ENCODE assay signal across 9 mouse cellular contexts in genomic region chr5:142478829-142479435, GRCm38 (mm10). TPM values are rescaled to one million over a fixed set of nuclear protein-coding genes. Genes with fewer than 3 reads are reported as not detected.
A peak's percentile ranks its signal among the peaks of the same experiment; 100 is the strongest.
DNase-seq lines count a peak whose midpoint lies in the region; ATAC-seq and TF ChIP-seq lines count a peak whose summit lies in the region.
"Had no signal": no experiment of that assay in that cellular context is flagged by ENCODE, and none has a peak within 500 bp of the region (broad histone marks: within the 10 kb centered on the region; RNA-seq: fewer than 3 reads in every experiment).

No protein-coding gene starts in this region.

- WGBS in forebrain, embryonic 13.5 days: 33% methylated on average over 17 of the region's 17 CpGs
- 27% methylated on average over 17 of the region's 17 CpGs for WGBS in heart, postnatal 0 days
- WGBS in liver, postnatal 0 days (ENCODE audit: insufficient replicate concordance): 37% methylated on average over 17 of the region's 17 CpGs
- 28% methylated on average over 17 of the region's 17 CpGs for WGBS in neural tube, embryonic 15.5 days

- no peaks in the 10 kb centered on the region for H3K9me3 ChIP-seq in ES-E14 (ENCODE audit: control insufficient read depth, insufficient read depth, low read depth, low read length)
- H3K9me3 ChIP-seq in forebrain, embryonic 13.5 days (replicated peaks): no peaks in the 10 kb centered on the region
- no peaks in the 10 kb centered on the region for H3K9me3 ChIP-seq in heart, postnatal 0 days (replicated peaks; ENCODE audit: control insufficient read depth, low read length)
- H3K9me3 ChIP-seq in liver, postnatal 0 days (ENCODE audit: low read length): no peaks in the 10 kb centered on the region
- no peaks in the 10 kb centered on the region for H3K9me3 ChIP-seq in neural tube, embryonic 15.5 days (replicated peaks)

- no peak for TF ChIP-seq POLR2A in testis, adult 2 months (IDR thresholded peaks at IDR 0.05; ENCODE audit: control insufficient read depth, low read depth, low read length)

- in situ Hi-C loops in ES-E14 (cut with MboI; ENCODE audit: low sequenced_read_pairs in 2 of 2, unreplicated experiment in 2 of 2): no loop called here

- no peaks in the 10 kb centered on the region for H3K27me3 ChIP-seq in forebrain, embryonic 13.5 days
- H3K27me3 ChIP-seq in heart, postnatal 0 days (ENCODE audit: control insufficient read depth, insufficient read depth, low read length): no peaks in the 10 kb centered on the region
- no peaks in the 10 kb centered on the region for H3K27me3 ChIP-seq in liver, postnatal 0 days (ENCODE audit: insufficient read depth, low read length)
- no peaks in the 10 kb centered on the region for H3K27me3 ChIP-seq in neural tube, embryonic 15.5 days (replicated peaks)
- H3K27me3 ChIP-seq in testis, adult 2 months (ENCODE audit: control insufficient read depth, insufficient read depth, low read length): no peaks in the 10 kb centered on the region

- H3K36me3 ChIP-seq in ES-E14 (ENCODE audit: control insufficient read depth, insufficient read depth, low read length, poor library complexity, severe bottlenecking): peaks cover 7% of the 10 kb centered on the region; the same call in 1 of the 2 replicates
- H3K36me3 ChIP-seq in forebrain, embryonic 13.5 days (ENCODE audit: poor library complexity, severe bottlenecking): peaks cover 15% of the 10 kb centered on the region; the same call in 1 of the 2 replicates
- peaks cover 2% of the 10 kb centered on the region; the same call in 1 of the 2 replicates for H3K36me3 ChIP-seq in heart, postnatal 0 days (replicated peaks; ENCODE audit: control insufficient read depth, insufficient read depth, low read length)
- H3K36me3 ChIP-seq in liver, postnatal 0 days (replicated peaks; ENCODE audit: insufficient read depth, low read length): peaks cover 6% of the 10 kb centered on the region
- H3K36me3 ChIP-seq in neural tube, embryonic 15.5 days: no peaks in the 10 kb centered on the region; the same call in 1 of the 2 replicates
- no peaks in the 10 kb centered on the region for H3K36me3 ChIP-seq in testis, adult 2 months (ENCODE audit: control insufficient read depth, insufficient read depth, low read length)

- H3K4me3 ChIP-seq in ES-E14 (ENCODE audit: insufficient read depth in 1 of 2, low read depth in 1 of 2, low read length in 2 of 2, poor library complexity in 1 of 2, severe bottlenecking in 1 of 2): no peak overlapping the region
- H3K4me3 ChIP-seq in forebrain, embryonic 13.5 days: no peak overlapping the region
- no peak overlapping the region for H3K4me3 ChIP-seq in heart, postnatal 0 days (ENCODE audit: low read depth, low read length)
- no peak overlapping the region for H3K4me3 ChIP-seq in liver, postnatal 0 days (ENCODE audit: low read depth, low read length)
- no peak overlapping the region for H3K4me3 ChIP-seq in neural tube, embryonic 15.5 days (replicated peaks)
- H3K4me3 ChIP-seq in testis, adult 2 months (ENCODE audit: control insufficient read depth, low read depth, low read length): peak overlapping the region; percentile 14

- peak; percentile 86 for DNase-seq in ES-E14 (ENCODE audit: low read depth, low spot score)
- DNase-seq in heart, postnatal 0 days (ENCODE audit: low spot score): peak; percentile 76
- peak; percentile 76 to 93 for DNase-seq in kidney, postnatal 36 days
- peak; percentile 85 for DNase-seq in liver, postnatal 0 days

- H3K4me2 ChIP-seq in forebrain, embryonic 13.5 days: peak overlapping the region; percentile 37
- H3K4me2 ChIP-seq in heart, postnatal 0 days (ENCODE audit: low read depth, low read length): peak overlapping the region; percentile 40
- peak overlapping the region; percentile 31 for H3K4me2 ChIP-seq in liver, postnatal 0 days (ENCODE audit: low read depth, low read length)
- peak overlapping the region; percentile 37 for H3K4me2 ChIP-seq in neural tube, embryonic 15.5 days

- peaks cover 0 to 31% of the 10 kb centered on the region in 2 experiments; a peak in 2 of 4 replicates for H3K4me1 ChIP-seq in ES-E14 (ENCODE audit: control insufficient read depth in 2 of 2, insufficient read depth in 2 of 2, low read length in 2 of 2, poor library complexity in 1 of 2)
- 0 out of 2 replicates have a peak, but pooled peaks cover 4% of the 10 kb centered on the region for H3K4me1 ChIP-seq in forebrain, embryonic 13.5 days
- no peaks in the 10 kb centered on the region for H3K4me1 ChIP-seq in heart, postnatal 0 days (ENCODE audit: control insufficient read depth, insufficient read depth)
- H3K4me1 ChIP-seq in liver, postnatal 0 days (ENCODE audit: insufficient read depth): no peaks in the 10 kb centered on the region
- peaks cover 3% of the 10 kb centered on the region; the same call in 1 of the 2 replicates for H3K4me1 ChIP-seq in neural tube, embryonic 15.5 days
- H3K4me1 ChIP-seq in testis, adult 2 months (ENCODE audit: control insufficient read depth, insufficient read depth, low read length): peaks cover 6% of the 10 kb centered on the region

- peak; percentile 10; the same call in 1 of the 2 replicates for ATAC-seq in cerebellum, adult (ENCODE audit: insufficient number of reproducible peaks, low FRiP score, low TSS enrichment)
- ATAC-seq in forebrain, embryonic 13.5 days: peak; percentile 64
- ATAC-seq in heart, postnatal 0 days (ENCODE audit: insufficient read depth, low read depth): peak; percentile 75
- ATAC-seq in liver, postnatal 0 days: peak; percentile 64
- peak; percentile 56 for ATAC-seq in neural tube, embryonic 15.5 days (ENCODE audit: low FRiP score)

- peak overlapping the region; percentile 89 for H3K27ac ChIP-seq in ES-E14 (ENCODE audit: insufficient read depth, low read depth, low read length, poor library complexity, severe bottlenecking)
- peak overlapping the region; percentile 35; the same call in 1 of the 2 replicates for H3K27ac ChIP-seq in forebrain, embryonic 13.5 days
- H3K27ac ChIP-seq in heart, postnatal 0 days (ENCODE audit: low read depth): no peak overlapping the region
- no peak overlapping the region for H3K27ac ChIP-seq in liver, postnatal 0 days (ENCODE audit: low read depth)
- H3K27ac ChIP-seq in neural tube, embryonic 15.5 days (replicated peaks): no peak overlapping the region
- no peak overlapping the region for H3K27ac ChIP-seq in testis, adult 2 months (ENCODE audit: control insufficient read depth, insufficient read depth, low read depth, low read length)
- H3K27ac ChIP-seq: macrophage had no signal

- peak; percentile 87 for TF ChIP-seq CTCF in heart, postnatal 0 days (IDR thresholded peaks at IDR 0.05; ENCODE audit: low read depth)
- peak; percentile 94 for TF ChIP-seq CTCF in liver, postnatal 0 days (IDR thresholded peaks at IDR 0.05; ENCODE audit: low read depth)
- TF ChIP-seq CTCF in testis, adult 2 months (IDR thresholded peaks at IDR 0.05; ENCODE audit: control insufficient read depth, insufficient read depth, insufficient replicate concordance, low read depth, low read length): peak; percentile 95

- peak overlapping the region; percentile 39; the same call in 1 of the 2 replicates for H3K9ac ChIP-seq in ES-E14 (ENCODE audit: insufficient read depth, low read depth, low read length, poor library complexity, severe bottlenecking)
- H3K9ac ChIP-seq in forebrain, embryonic 13.5 days: peak overlapping the region; percentile 30; the same call in 1 of the 2 replicates
- H3K9ac ChIP-seq in heart, postnatal 0 days (replicated peaks; ENCODE audit: low read depth, low read length): no peak overlapping the region
- no peak overlapping the region for H3K9ac ChIP-seq in liver, postnatal 0 days (replicated peaks)
- no peak overlapping the region for H3K9ac ChIP-seq in neural tube, embryonic 15.5 days (replicated peaks)

- no peak for TF ChIP-seq EP300 in heart, postnatal 0 days (IDR thresholded peaks at IDR 0.05; ENCODE audit: low read depth)
- TF ChIP-seq EP300 in liver, postnatal 0 days (IDR thresholded peaks at IDR 0.05; ENCODE audit: low read depth): no peak

TF ChIP-seq in ES-E14, 5 proteins besides CTCF, POLR2A, EP300 and RAD21:
- TF ChIP-seq MAFK (IDR thresholded peaks at IDR 0.05; ENCODE audit: insufficient read depth, low read depth, low read length) (no peak), ZNF384 (IDR thresholded peaks at IDR 0.05; ENCODE audit: low read depth, low read length) (no peak), CHD2 (IDR thresholded peaks at IDR 0.05; ENCODE audit: low read depth, low read length) (no peak), HCFC1 (IDR thresholded peaks at IDR 0.05; ENCODE audit: borderline replicate concordance, insufficient read depth, low read length) (no peak), ZC3H11A (IDR thresholded peaks at IDR 0.05; ENCODE audit: borderline replicate concordance, low read depth, low read length) (peak; percentile 85; the same call in 1 of the 2 replicates)

RNA-seq across cellular contexts. Expression of gene Ap5z1, which starts 15.2 kb away (rescaled TPM):
- 17.4 and 26.3 TPM in 2 replicates for total RNA-seq in ES-E14 (2012; rRNA removed)
- polyA plus RNA-seq in forebrain, embryonic 13.5 days (2015; fragmentation: Nextera tagmentation; extraction: Ambion mirVana): 12.0 and 12.2 TPM in 2 replicates
- total RNA-seq in heart, postnatal 0 days (2014; rRNA removed; ENCODE audit: low replicate concordance): 8.2 and 14.1 TPM in 2 replicates
- polyA plus RNA-seq in heart, postnatal 0 days (2015; fragmentation: Nextera tagmentation; extraction: Ambion mirVana): 3.9 and 5.7 TPM in 2 replicates
- 2.8 and 4.0 TPM in 2 replicates for polyA plus RNA-seq in liver, postnatal 0 days (2015; fragmentation: Nextera tagmentation; extraction: Ambion mirVana)
- polyA plus RNA-seq in neural tube, embryonic 15.5 days (2015; fragmentation: Nextera tagmentation; extraction: Ambion mirVana): 12.4 and 12.7 TPM in 2 replicates
- 11.7 and 13.4 TPM in 2 replicates for polyA plus RNA-seq in testis, adult 2 months (2012; rRNA removed)

RNA-seq across cellular contexts. Expression of gene Papolb, which starts 50.9 kb away (rescaled TPM):
- total RNA-seq in ES-E14 (2012; rRNA removed): 3.5 and 3.6 TPM in 2 replicates
- polyA plus RNA-seq in forebrain, embryonic 13.5 days (2015; fragmentation: Nextera tagmentation; extraction: Ambion mirVana): 0.06 and 0.12 TPM in 2 replicates
- total RNA-seq in heart, postnatal 0 days (2014; rRNA removed; ENCODE audit: low replicate concordance): 0.39 TPM in 1 of 2 replicates, not detected in the other
- 0.04 and 0.08 TPM in 2 replicates for polyA plus RNA-seq in heart, postnatal 0 days (2015; fragmentation: Nextera tagmentation; extraction: Ambion mirVana)
- polyA plus RNA-seq in liver, postnatal 0 days (2015; fragmentation: Nextera tagmentation; extraction: Ambion mirVana): not detected in 2 replicates
- polyA plus RNA-seq in neural tube, embryonic 15.5 days (2015; fragmentation: Nextera tagmentation; extraction: Ambion mirVana): 0.15 and 0.23 TPM in 2 replicates
- polyA plus RNA-seq in testis, adult 2 months (2012; rRNA removed): 139 and 155 TPM in 2 replicates
- polyA plus RNA-seq: macrophage had no signal

Comparison
In these comparisons a context has a peak if more than half of its experiments do, and no peak if none do; other contexts are left out.
1. H3K27ac ChIP-seq: peak in ES-E14 (single experiment) and forebrain, embryonic 13.5 days (single experiment); none in heart, postnatal 0 days (single experiment), liver, postnatal 0 days (single experiment), neural tube, embryonic 15.5 days (single experiment) and testis, adult 2 months (single experiment).
2. H3K9ac ChIP-seq: peak in ES-E14 (single experiment) and forebrain, embryonic 13.5 days (single experiment); none in heart, postnatal 0 days (single experiment), liver, postnatal 0 days (single experiment) and neural tube, embryonic 15.5 days (single experiment).
3. ATAC-seq: peak in every context shown above with its lines; median percentile 75 in heart, postnatal 0 days; 64 in forebrain, embryonic 13.5 days; 64 in liver, postnatal 0 days; 56 in neural tube, embryonic 15.5 days; 10 in cerebellum, adult.
4. RNA of gene Papolb, which starts 50.9 kb away (polyA plus RNA-seq): 139 to 155 TPM in testis, adult 2 months; 0.15 to 0.23 TPM in neural tube, embryonic 15.5 days, 0.06 to 0.12 TPM in forebrain, embryonic 13.5 days, 0.04 to 0.08 TPM in heart, postnatal 0 days and not detected in liver, postnatal 0 days; every median in the first group is over 100 times any median in the second.
5. Peak in every context shown above with its lines, with median percentiles within 50 percentile points of each other: DNase-seq, H3K4me2 ChIP-seq and CTCF ChIP-seq.